Mouse (Mus musculus) monocyte, adult 5-6 weeks (primary cell): ENCODE results near the gene Spata25. TPM values are rescaled to one million over a fixed set of nuclear protein-coding genes. Genes with fewer than 3 reads are reported as not detected.
"Not testable (repeated sequence)": the region's sequence is repeated elsewhere in the genome, so short reads cannot be mapped to it uniquely, and the experiment has no call there.

ENCODE experiments used
- ATAC-seq: fragments of 153-309, 156-312 bp; replicated peaks from 2 replicates; pipeline ENCODE4 v1.8.0; 2017; ENCODE audit warnings: mild to moderate bottlenecking; ENCODE audit not compliant: low TSS enrichment, insufficient number of reproducible peaks, severe bottlenecking, poor library complexity, low FRiP score
- total RNA-seq: library from RNA; stranded (forward); fragments of 200-1000, 200-491, 200-594 nt; gene quantifications from 3 replicates; pipeline ENCODE4 v1.2.3, GENCODE M21; 2017

The Spata25 gene
- total RNA-seq, 1 experiment from 2014 or later: not detected

- ATAC-seq: no peak
Observed at GRCm38 (mm10) chr2:164821060-164821459, 7.3 kb downstream of the Spata25 start.

- ATAC-seq: no peak
Observed at GRCm38 (mm10) chr2:164817703-164818102, 10.6 kb downstream of the Spata25 start.

GRCm38 (mm10) chr2:164817206-164817605, 11.1 kb downstream of the Spata25 start:
- ATAC-seq: no peak

- ATAC-seq: no peak
Observed at GRCm38 (mm10) chr2:164815821-164816220, 12.5 kb downstream of the Spata25 start.

GRCm38 (mm10) chr2:164815348-164815747, 13.0 kb downstream of the Spata25 start:
- ATAC-seq: peak; percentile 81

- ATAC-seq: no peak
Observed at GRCm38 (mm10) chr2:164813557-164813956, 14.8 kb downstream of the Spata25 start.

GRCm38 (mm10) chr2:164806614-164807013, 21.7 kb downstream of the Spata25 start:
- ATAC-seq: no peak

GRCm38 (mm10) chr2:164805332-164805718, 23.0 kb downstream of the Spata25 start:
- 0 out of 2 replicates have a peak, but pooled peaks have one; percentile 2 for ATAC-seq

- ATAC-seq: peak; percentile 96
Observed at GRCm38 (mm10) chr2:164804533-164805331, 23.6 kb downstream of the Spata25 start, which contains the start of the genes Acot8 and Zswim3. Gene Acot8 (minus strand): TSS chr2:164804882. Gene Zswim3 (plus strand): TSS chr2:164805098.

GRCm38 (mm10) chr2:164803921-164804313, 24.4 kb downstream of the Spata25 start:
- no peak for ATAC-seq

- ATAC-seq: no peak
Observed at GRCm38 (mm10) chr2:164803201-164803920, 25.0 kb downstream of the Spata25 start.

GRCm38 (mm10) chr2:164800252-164801004, 27.9 kb downstream of the Spata25 start:
- no peak for ATAC-seq

GRCm38 (mm10) chr2:164798554-164798953, 29.8 kb downstream of the Spata25 start:
- not testable (repeated sequence) for ATAC-seq

- ATAC-seq: no peak
Observed at GRCm38 (mm10) chr2:164795868-164796267, 32.5 kb downstream of the Spata25 start.

GRCm38 (mm10) chr2:164794293-164794692, 34.0 kb downstream of the Spata25 start:
- peak; percentile 58 for ATAC-seq

- no peak for ATAC-seq
Observed at GRCm38 (mm10) chr2:164793772-164794171, 34.6 kb downstream of the Spata25 start.

GRCm38 (mm10) chr2:164793236-164793635, 35.1 kb downstream of the Spata25 start:
- ATAC-seq: no peak

GRCm38 (mm10) chr2:164792400-164793190, 35.7 kb downstream of the Spata25 start:
- no peak for ATAC-seq
